Mouse (Mus musculus) myocyte (in vitro differentiated cells): ENCODE data around the gene Cdyl2. TPM values are rescaled to one million over a fixed set of nuclear protein-coding genes. Genes with fewer than 3 reads are reported as not detected.

Experiments
- H3K27me3 ChIP-seq: one replicate; pipeline ENCODE4 v1.6.1; 2011; ENCODE audit not compliant: control insufficient read depth, insufficient read depth, insufficient read length
- H3K36me3 ChIP-seq: one replicate; pipeline ENCODE4 v1.6.1; 2011; ENCODE audit not compliant: control insufficient read depth, insufficient read depth
- H3K4me2 ChIP-seq: one replicate; pipeline ENCODE4 v1.6.1; 2011; ENCODE audit warnings: low read depth, control low read depth
- H3K4me3 ChIP-seq: one replicate; pipeline ENCODE4 v1.5.1; 2011; ENCODE audit warnings: mild to moderate bottlenecking, control low read depth, moderate library complexity
- H3K79me2 ChIP-seq: one replicate; pipeline ENCODE4 v1.6.1; 2011; ENCODE audit not compliant: control insufficient read depth, insufficient read depth
- H3ac ChIP-seq: one replicate; pipeline ENCODE4 v1.6.1; 2011; ENCODE audit not compliant: control insufficient read depth, insufficient read length
- CEBPB ChIP-seq: IDR thresholded peaks from 2 replicates; pipeline ENCODE4 v1.6.1; 2011; ENCODE audit warnings: mild to moderate bottlenecking, moderate library complexity; ENCODE audit not compliant: poor library complexity, insufficient read depth, severe bottlenecking
- E2F4 ChIP-seq: IDR thresholded peaks from one replicate; pipeline ENCODE4 v1.6.1; 2011; ENCODE audit warnings: mild to moderate bottlenecking, control low read depth, moderate library complexity; ENCODE audit not compliant: insufficient read depth
- MAX ChIP-seq: IDR thresholded peaks from one replicate; pipeline ENCODE4 v1.6.1; 2011; ENCODE audit warnings: low read depth, mild to moderate bottlenecking, control low read depth
- MYOD1 ChIP-seq, 3 experiments: IDR thresholded peaks; one replicate each; pipeline ENCODE4 v1.6.1; 2011; ENCODE audit warnings: control low read depth in 2 of 3, low read depth in 2 of 3, mild to moderate bottlenecking in 2 of 3, moderate library complexity in 1 of 3; ENCODE audit not compliant: insufficient read length in 2 of 3, control insufficient read depth in 1 of 3
- MYOG ChIP-seq, 3 experiments: IDR thresholded peaks; one replicate each; pipeline ENCODE4 v1.6.1; 2011; ENCODE audit warnings: control low read depth in 2 of 3, low read depth in 2 of 3, mild to moderate bottlenecking in 2 of 3; ENCODE audit not compliant: insufficient read length in 2 of 3, control insufficient read depth in 1 of 3, insufficient read depth in 1 of 3
- POLR2A ChIP-seq: IDR thresholded peaks from one replicate; pipeline ENCODE4 v1.6.1; 2011; ENCODE audit warnings: low read depth, mild to moderate bottlenecking, control low read depth, moderate library complexity; ENCODE audit not compliant: insufficient read length
- POLR2AphosphoS2 ChIP-seq: IDR thresholded peaks from one replicate; pipeline ENCODE4 v1.6.1; 2011; ENCODE audit warnings: low read depth, control low read depth; ENCODE audit not compliant: insufficient read length
- REST ChIP-seq: IDR thresholded peaks from one replicate; pipeline ENCODE4 v1.6.1; 2011; ENCODE audit warnings: mild to moderate bottlenecking, control low read depth, moderate library complexity; ENCODE audit not compliant: insufficient read depth, insufficient read length
- SRF ChIP-seq: IDR thresholded peaks from one replicate; pipeline ENCODE4 v1.6.1; 2011; ENCODE audit warnings: low read depth; ENCODE audit not compliant: control insufficient read depth, insufficient read length
- TCF12 ChIP-seq: IDR thresholded peaks from one replicate; pipeline ENCODE4 v1.6.1; 2011; ENCODE audit warnings: mild to moderate bottlenecking, control low read depth; ENCODE audit not compliant: poor library complexity, insufficient read depth, severe bottlenecking
- TCF3 ChIP-seq: IDR thresholded peaks from one replicate; pipeline ENCODE4 v1.6.1; 2011; ENCODE audit warnings: low read depth, control low read depth; ENCODE audit not compliant: insufficient read length
- USF1 ChIP-seq: IDR thresholded peaks from one replicate; pipeline ENCODE4 v1.6.1; 2011; ENCODE audit warnings: low read depth, mild to moderate bottlenecking, control low read depth, moderate library complexity
- polyA plus RNA-seq: library from polyadenylated mRNA; unstranded; fragments of >200 nt; fragmentation: generic; extraction: Trizol; gene quantifications from one replicate; pipeline ENCODE4 v1.2.1, GENCODE M21; 2012; ENCODE audit warnings: missing spikeins

Cdyl2 gene
- polyA plus RNA-seq, 1 experiment, result 0.96 TPM

DNA sequence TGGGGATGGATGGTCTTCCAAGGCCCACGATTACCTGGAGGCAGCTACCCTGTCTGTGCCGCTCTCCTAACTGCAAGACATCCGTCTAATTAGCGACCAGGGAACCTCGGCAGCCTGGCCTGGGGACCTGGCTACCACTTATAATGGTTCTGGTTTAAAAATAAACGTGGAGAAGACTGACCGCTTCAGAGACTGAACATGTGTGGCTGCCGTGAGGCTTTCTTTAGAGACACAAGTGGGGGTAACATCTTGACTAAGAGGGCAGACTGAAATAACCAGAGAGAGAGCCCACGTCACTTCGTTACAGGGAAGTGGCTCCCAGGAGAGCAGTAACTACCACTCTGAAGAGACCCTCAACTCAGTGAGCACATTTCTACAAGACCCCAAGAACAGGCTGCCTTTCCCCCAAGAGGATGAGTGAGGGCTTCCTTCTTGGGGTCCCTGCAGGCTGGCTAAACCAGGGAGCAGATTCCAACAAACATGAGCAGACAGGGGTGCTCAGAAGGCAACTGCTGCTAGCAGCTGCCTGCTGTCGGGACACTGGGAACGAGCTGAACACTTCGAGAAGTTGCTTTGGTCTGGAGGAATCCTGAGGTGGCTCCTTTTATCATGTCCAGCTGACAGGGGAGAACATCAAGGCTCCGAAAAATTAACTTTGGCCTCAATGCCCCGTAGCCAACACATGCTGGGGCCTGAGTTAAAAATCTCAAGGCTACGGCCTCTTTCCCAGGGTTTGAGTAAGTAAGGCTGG, 82.6 kb downstream of the Cdyl2 start:
- Histone ChIP-seq H3ac (no peak overlapping the region), H3K27me3 (no peaks in the 10 kb centered on the region), H3K36me3 (no peaks in the 10 kb centered on the region), H3K4me3 (no peak overlapping the region), H3K79me2 (no peaks in the 10 kb centered on the region), H3K4me2 (no peak overlapping the region)
- TF ChIP-seq MAX (no peak), SRF (no peak), MYOG (IDR thresholded peaks at IDR 0.05; ENCODE audit: control insufficient read depth in 1 of 3, insufficient read depth in 1 of 3, insufficient read length in 2 of 3, low read depth in 2 of 3) (no peak), MYOD1 (IDR thresholded peaks at IDR 0.05; ENCODE audit: control insufficient read depth in 1 of 3, insufficient read length in 2 of 3, low read depth in 2 of 3) (no peak), TCF3 (no peak), E2F4 (no peak), POLR2AphosphoS2 (no peak), TCF12 (no peak), USF1 (no peak), CEBPB (no peak), REST (no peak), POLR2A (no peak)

GRCm38 (mm10) chr8:116645376-116645775, 87.4 kb downstream of the Cdyl2 start:
- H3K4me3 ChIP-seq, result no peak overlapping the region
- H3K36me3 ChIP-seq, result no peaks in the 10 kb centered on the region
- H3K79me2 ChIP-seq, result no peaks in the 10 kb centered on the region
- H3K27me3 ChIP-seq, result no peaks in the 10 kb centered on the region
- TF ChIP-seq USF1 (no peak), POLR2AphosphoS2 (no peak), REST (no peak), E2F4 (no peak), POLR2A (no peak), TCF3 (no peak), SRF (no peak), MYOG (IDR thresholded peaks at IDR 0.05; ENCODE audit: control insufficient read depth in 1 of 3, insufficient read depth in 1 of 3, insufficient read length in 2 of 3, low read depth in 2 of 3) (no peak)
- H3K4me2 ChIP-seq, result no peak overlapping the region
- H3ac ChIP-seq, result no peak overlapping the region

DNA sequence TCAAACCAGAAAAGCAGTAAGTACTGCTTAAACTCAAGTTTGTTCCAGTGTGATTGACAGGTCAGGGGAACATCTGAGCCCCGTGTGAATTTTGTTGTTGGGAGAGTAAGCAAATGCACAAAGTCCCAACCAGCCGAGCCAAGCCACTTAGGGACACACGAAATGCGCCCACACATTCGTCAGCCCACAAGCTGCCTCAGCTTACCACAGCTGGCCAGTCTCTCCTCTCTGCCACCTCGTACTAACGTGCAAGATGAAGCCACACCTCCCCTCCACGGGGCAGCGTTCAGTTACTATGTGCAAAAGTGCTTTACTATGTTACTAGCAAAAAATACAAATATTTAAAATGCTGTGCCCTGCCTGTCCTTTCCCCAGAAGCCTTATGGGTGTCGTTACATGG, 91.9 kb downstream of the Cdyl2 start:
- no peak overlapping the region for H3K4me3 ChIP-seq
- H3K79me2 ChIP-seq, result no peaks in the 10 kb centered on the region
- no peaks in the 10 kb centered on the region for H3K27me3 ChIP-seq
- TF ChIP-seq TCF12 (no peak), E2F4 (no peak), CEBPB (no peak)
- H3K4me2 ChIP-seq, result no peak overlapping the region
- no peak overlapping the region for H3ac ChIP-seq
- no peaks in the 10 kb centered on the region for H3K36me3 ChIP-seq

DNA sequence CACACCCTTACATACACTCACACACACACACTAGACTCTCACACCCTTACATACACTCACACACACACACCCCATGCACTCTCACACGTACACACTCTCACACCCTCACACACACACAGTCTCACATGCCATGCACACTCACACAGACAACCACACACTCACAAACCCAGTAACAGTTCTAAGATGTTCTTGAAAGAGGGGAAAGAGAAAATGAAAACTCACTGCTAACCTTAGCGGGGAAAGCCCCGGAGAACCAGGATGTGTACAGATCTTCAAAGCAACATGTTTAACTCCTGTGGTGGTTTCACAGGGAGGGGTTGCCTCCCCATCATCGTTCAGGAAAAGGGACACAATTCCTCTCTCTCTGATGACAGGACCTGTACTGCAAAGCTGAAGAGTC, 94.8 kb downstream of the Cdyl2 start:
- Histone ChIP-seq H3K4me2 (no peak overlapping the region), H3K27me3 (no peaks in the 10 kb centered on the region), H3K79me2 (no peaks in the 10 kb centered on the region), H3ac (no peak overlapping the region), H3K36me3 (no peaks in the 10 kb centered on the region), H3K4me3 (no peak overlapping the region)
- TF ChIP-seq MYOD1 (IDR thresholded peaks at IDR 0.05; ENCODE audit: control insufficient read depth in 1 of 3, insufficient read length in 2 of 3, low read depth in 2 of 3), result no peak
- no peak for TF ChIP-seq MYOG (IDR thresholded peaks at IDR 0.05; ENCODE audit: control insufficient read depth in 1 of 3, insufficient read depth in 1 of 3, insufficient read length in 2 of 3, low read depth in 2 of 3)
- no peak for TF ChIP-seq TCF3
- no peak for TF ChIP-seq SRF
- TF ChIP-seq MAX, result no peak

- Histone ChIP-seq H3K4me2 (no peak overlapping the region), H3ac (no peak overlapping the region), H3K4me3 (no peak overlapping the region), H3K27me3 (no peaks in the 10 kb centered on the region), H3K79me2 (no peaks in the 10 kb centered on the region), H3K36me3 (no peaks in the 10 kb centered on the region)
- TF ChIP-seq POLR2AphosphoS2 (no peak), TCF12 (no peak), MYOD1 (IDR thresholded peaks at IDR 0.05; ENCODE audit: control insufficient read depth in 1 of 3, insufficient read length in 2 of 3, low read depth in 2 of 3) (no peak), MYOG (IDR thresholded peaks at IDR 0.05; ENCODE audit: control insufficient read depth in 1 of 3, insufficient read depth in 1 of 3, insufficient read length in 2 of 3, low read depth in 2 of 3) (no peak), E2F4 (no peak), SRF (no peak), POLR2A (no peak), USF1 (no peak), MAX (no peak), REST (no peak), TCF3 (no peak), CEBPB (no peak)
Observed at GRCm38 (mm10) chr8:116637193-116637592, 95.6 kb downstream of the Cdyl2 start.
